Mouse (Mus musculus): ENCODE measurements at regions not wholly inside any gene's neighbourhood (a gene's known extent, or its start where the extent isn't known, plus 50 kb on each side); places are given as distances from the start of the nearest gene placed in this dataset.
"Not testable (repeated sequence)": the region's sequence is repeated elsewhere in the genome, so short reads cannot be mapped to it uniquely, and the experiment has no call there.

DNA sequence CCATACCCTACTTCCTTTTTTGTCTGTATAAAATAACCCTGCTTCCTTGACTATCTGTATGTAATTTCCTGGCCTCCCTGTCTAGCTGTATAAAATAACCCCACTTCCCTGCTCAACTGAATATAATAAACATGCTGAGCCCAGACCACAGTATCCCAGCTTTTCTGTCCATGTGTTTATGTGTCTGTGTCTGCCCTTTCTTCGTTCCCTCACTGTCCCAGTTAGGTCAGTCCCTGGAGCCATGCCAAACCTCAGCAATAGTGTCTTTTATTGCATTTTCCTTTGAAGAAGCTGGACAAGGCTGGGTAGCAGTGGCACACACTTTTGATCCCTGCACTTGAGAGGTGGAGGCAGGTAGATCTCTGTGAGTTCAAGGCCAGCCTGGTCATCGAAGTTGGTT is 198.0 kb upstream of the Tac1 start:
- no peak for ATAC-seq (ENCODE audit: insufficient number of reproducible peaks, insufficient read depth, low FRiP score, low TSS enrichment, low read depth)
- no peak overlapping the region for H3K9ac ChIP-seq
- no peaks in the 10 kb centered on the region for H3K27me3 ChIP-seq
- H3K4me2 ChIP-seq, result no peak overlapping the region
- no peaks in the 10 kb centered on the region for H3K9me3 ChIP-seq
- H3K27ac ChIP-seq, result no peak overlapping the region
- no peaks in the 10 kb centered on the region for H3K36me3 ChIP-seq
- H3K4me3 ChIP-seq, result no peak overlapping the region
- 49% methylated on average over 2 of the region's 2 CpGs for WGBS
- no peaks in the 10 kb centered on the region for H3K4me1 ChIP-seq

DNA sequence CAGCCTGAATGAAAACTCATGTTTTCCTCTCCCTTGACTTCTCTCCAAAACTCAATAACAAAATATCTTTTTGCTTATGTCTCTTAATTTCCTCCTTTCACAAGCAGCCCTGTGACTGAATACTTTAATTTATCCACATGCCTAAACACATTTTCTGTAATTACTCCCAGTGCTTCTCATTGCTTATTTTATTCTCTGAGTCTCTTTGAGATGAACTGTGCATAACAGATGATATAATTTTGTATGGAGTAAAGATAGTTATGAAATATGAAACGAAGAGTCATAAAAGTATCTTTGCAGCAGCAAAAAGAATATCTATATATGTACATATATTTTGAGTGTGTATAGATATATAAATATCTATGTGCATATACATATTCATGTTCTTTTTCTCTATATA is 187.5 kb upstream of the Tac1 start:
- no peak overlapping the region for H3K4me2 ChIP-seq
- WGBS, result 76% methylated on average over 1 of the region's 1 CpGs
- no peak overlapping the region for H3K9ac ChIP-seq
- H3K27ac ChIP-seq, result no peak overlapping the region
- H3K27me3 ChIP-seq, result no peaks in the 10 kb centered on the region
- no peaks in the 10 kb centered on the region for H3K9me3 ChIP-seq
- H3K4me3 ChIP-seq, result no peak overlapping the region
- no peak for ATAC-seq (ENCODE audit: insufficient number of reproducible peaks, insufficient read depth, low FRiP score, low TSS enrichment, low read depth)
- no peaks in the 10 kb centered on the region for H3K4me1 ChIP-seq
- H3K36me3 ChIP-seq, result no peaks in the 10 kb centered on the region

DNA sequence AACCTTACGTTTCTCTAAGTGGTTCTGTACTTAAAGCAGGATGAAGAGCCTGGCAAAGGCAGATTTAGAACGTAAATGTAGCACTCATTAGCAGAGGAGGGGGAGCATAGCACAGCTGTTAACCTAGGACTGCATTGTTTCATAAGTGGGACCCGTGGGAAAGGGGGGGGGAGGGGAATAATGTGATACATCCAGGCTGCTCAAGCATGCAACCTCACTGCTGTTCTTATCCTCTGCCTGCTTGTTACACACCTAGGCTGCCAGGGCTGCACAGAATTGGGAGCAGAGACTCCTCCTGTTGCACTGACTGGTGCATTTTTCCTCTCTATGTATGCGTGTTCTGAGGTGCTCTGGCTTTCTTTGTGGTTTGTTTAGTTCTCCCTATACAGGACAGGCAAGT is 180.1 kb upstream of the Tac1 start:
- no peak overlapping the region for H3K9ac ChIP-seq
- H3K4me3 ChIP-seq, result no peak overlapping the region
- 29% methylated on average over 4 of the region's 4 CpGs for WGBS
- H3K9me3 ChIP-seq, result no peaks in the 10 kb centered on the region
- H3K36me3 ChIP-seq, result no peaks in the 10 kb centered on the region
- H3K27me3 ChIP-seq, result no peaks in the 10 kb centered on the region
- no peak for ATAC-seq (ENCODE audit: insufficient number of reproducible peaks, insufficient read depth, low FRiP score, low TSS enrichment, low read depth)
- H3K4me1 ChIP-seq, result no peaks in the 10 kb centered on the region
- H3K4me2 ChIP-seq, result no peak overlapping the region
- H3K27ac ChIP-seq, result no peak overlapping the region

DNA sequence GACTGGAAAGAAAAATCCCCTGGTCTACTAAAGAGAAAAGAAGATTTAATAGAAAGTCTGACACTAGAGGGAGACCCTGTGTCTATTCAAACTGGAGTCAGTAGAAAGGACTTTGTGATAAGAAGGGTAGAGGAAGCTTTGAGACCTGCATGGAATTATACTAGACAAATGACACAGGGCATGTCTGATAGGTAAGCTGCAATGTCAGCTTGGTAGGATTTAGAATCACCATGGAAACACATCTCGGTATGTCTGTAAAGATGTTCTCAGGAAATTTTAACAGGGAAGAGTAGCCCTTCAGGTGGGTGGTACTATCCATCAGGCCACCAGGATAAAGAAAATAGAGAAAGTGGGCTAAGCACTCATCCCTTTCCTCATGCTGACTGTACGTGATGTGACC is 178.8 kb upstream of the Tac1 start:
- no peaks in the 10 kb centered on the region for H3K4me1 ChIP-seq
- ATAC-seq (ENCODE audit: insufficient number of reproducible peaks, insufficient read depth, low FRiP score, low TSS enrichment, low read depth), result no peak

DNA sequence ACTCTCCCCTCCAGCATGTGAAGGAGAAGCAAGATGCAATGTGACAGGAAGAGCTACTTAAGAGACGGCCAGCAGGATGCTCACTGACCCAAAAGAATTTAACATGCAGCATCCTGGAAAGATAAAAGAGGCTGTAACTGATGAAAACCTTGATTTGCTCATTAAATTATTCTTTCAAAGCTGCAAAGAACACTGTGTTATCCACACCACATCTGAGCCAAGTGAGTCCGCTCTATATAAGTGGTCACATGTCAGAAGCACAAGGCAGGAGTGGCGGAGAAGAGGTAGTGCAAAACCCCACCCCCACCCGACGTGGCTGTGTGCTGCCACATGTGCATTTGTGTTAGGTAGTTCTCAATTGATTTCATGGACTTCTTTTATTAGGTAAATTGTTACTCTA is 176.0 kb upstream of the Tac1 start:
- Histone ChIP-seq H3K4me3 (no peak overlapping the region), H3K36me3 (no peaks in the 10 kb centered on the region), H3K27ac (no peak overlapping the region), H3K4me2 (no peak overlapping the region), H3K9ac (no peak overlapping the region), H3K9me3 (no peaks in the 10 kb centered on the region), H3K4me1 (no peaks in the 10 kb centered on the region), H3K27me3 (no peaks in the 10 kb centered on the region)
- ATAC-seq (ENCODE audit: insufficient number of reproducible peaks, insufficient read depth, low FRiP score, low TSS enrichment, low read depth), result no peak
- 34% methylated on average over 5 of the region's 5 CpGs for WGBS

More for the DNA sequence above, 178.8 kb upstream of the Tac1 start:
- H3K9me3 ChIP-seq, result no peaks in the 10 kb centered on the region
- no peak overlapping the region for H3K4me2 ChIP-seq
- H3K27me3 ChIP-seq, result no peaks in the 10 kb centered on the region
- H3K27ac ChIP-seq, result no peak overlapping the region
- 86% methylated on average over 2 of the region's 2 CpGs for WGBS
- no peak overlapping the region for H3K9ac ChIP-seq
- H3K4me3 ChIP-seq, result no peak overlapping the region
- no peaks in the 10 kb centered on the region for H3K36me3 ChIP-seq

DNA sequence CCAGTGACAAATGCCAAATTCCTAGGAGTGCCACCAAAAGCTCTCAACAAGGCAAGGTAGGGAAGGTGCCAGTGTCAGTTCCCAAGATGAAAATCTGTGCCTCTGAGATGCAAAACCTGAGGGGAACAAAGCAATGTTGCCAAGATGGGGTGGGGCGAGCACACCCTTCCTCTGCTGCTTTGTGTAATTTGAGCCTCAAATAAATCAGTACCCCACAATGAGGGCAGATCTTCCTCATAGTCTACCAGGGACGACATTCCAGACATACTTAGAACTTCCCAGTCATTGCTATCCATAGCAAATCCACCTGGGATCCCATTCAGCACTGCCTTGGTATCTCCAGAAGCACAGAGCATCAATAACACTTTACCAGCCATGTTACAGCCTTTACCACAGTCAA is 129.9 kb upstream of the Tac1 start:
- WGBS, result 45% methylated on average over 2 of the region's 2 CpGs
- Histone ChIP-seq H3K4me2 (no peak overlapping the region), H3K9ac (no peak overlapping the region), H3K4me1 (0 out of 2 replicates have a peak, but pooled peaks cover 3% of the 10 kb centered on the region), H3K36me3 (no peaks in the 10 kb centered on the region), H3K9me3 (no peaks in the 10 kb centered on the region), H3K27me3 (no peaks in the 10 kb centered on the region), H3K4me3 (no peak overlapping the region), H3K27ac (no peak overlapping the region)
- ATAC-seq (ENCODE audit: insufficient number of reproducible peaks, insufficient read depth, low FRiP score, low TSS enrichment, low read depth), result no peak

DNA sequence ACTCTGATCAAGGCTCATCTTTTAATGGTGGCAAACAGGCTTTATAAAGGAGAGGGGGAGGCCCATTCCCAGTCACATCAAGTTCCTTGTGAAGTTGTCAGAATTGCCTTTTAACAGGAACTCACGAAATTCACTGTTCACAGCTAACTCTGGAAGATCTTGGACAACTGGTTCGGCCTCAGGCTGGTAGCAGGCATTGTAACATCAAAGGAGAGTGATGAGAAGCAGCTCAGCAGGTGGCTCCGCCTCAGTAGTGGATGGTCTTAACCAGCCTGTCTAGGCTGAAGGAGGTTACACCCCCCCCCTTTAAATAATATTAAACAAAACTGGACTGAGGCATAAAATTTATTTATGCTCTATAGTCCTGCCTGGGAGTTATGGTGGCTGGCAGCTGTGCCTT is 113.0 kb upstream of the Tac1 start:
- no peak overlapping the region for H3K9ac ChIP-seq
- H3K36me3 ChIP-seq, result no peaks in the 10 kb centered on the region
- H3K4me3 ChIP-seq, result no peak overlapping the region
- no peak for ATAC-seq (ENCODE audit: insufficient number of reproducible peaks, insufficient read depth, low FRiP score, low TSS enrichment, low read depth)
- no peak overlapping the region for H3K4me2 ChIP-seq
- H3K27me3 ChIP-seq, result no peaks in the 10 kb centered on the region
- H3K4me1 ChIP-seq, result no peaks in the 10 kb centered on the region
- H3K9me3 ChIP-seq, result no peaks in the 10 kb centered on the region
- 39% methylated on average over 3 of the region's 3 CpGs for WGBS
- H3K27ac ChIP-seq, result no peak overlapping the region

DNA sequence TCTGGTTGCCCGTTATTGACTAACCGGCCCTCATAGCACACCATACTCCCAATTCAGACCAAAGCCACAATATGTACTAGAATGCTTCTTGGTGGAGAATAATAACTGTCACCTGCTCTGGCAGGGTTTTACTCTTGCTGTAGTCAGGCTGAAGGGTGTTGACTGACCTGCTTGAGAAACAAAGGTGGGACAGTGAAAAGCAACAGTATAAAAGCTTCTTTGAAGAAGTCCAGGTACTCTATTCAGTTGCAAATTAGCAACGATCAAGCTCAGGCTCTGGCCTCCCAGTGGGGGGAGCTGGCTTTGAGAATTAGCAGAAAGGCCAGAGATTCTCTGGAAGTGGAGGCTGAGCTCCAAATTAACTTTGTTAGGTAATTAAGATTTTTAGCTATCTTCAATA is 112.4 kb upstream of the Tac1 start:
- H3K36me3 ChIP-seq; H3K4me3 ChIP-seq; H3K9ac ChIP-seq; H3K9me3 ChIP-seq; H3K27me3 ChIP-seq; H3K4me1 ChIP-seq; H3K4me2 ChIP-seq; ATAC-seq (ENCODE audit: insufficient number of reproducible peaks, insufficient read depth, low FRiP score, low TSS enrichment, low read depth); H3K27ac ChIP-seq: not testable (repeated sequence)
- WGBS, result 69% methylated on average over 3 of the region's 3 CpGs

DNA sequence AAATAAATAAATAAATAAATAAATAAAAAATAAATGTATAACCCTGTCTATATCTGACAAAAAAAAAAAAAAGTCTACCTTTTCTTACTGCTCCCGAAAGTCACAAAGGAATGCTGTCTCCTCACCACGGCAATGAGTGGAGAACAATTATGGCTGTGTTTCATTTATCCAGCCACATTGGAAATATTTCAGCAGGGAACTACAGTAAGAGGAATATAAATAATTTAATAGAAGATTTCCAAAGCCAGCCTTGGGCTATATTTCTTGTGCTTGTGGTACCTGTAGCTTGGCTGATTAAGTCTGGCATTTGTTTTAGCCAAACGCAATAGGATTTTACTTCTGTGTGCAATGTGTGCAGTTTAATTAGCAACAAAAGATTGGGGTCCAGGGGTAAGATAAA is 98.8 kb upstream of the Tac1 start:
- WGBS, result 57% methylated on average over 3 of the region's 3 CpGs
- Histone ChIP-seq H3K9ac (no peak overlapping the region), H3K27me3 (no peaks in the 10 kb centered on the region), H3K4me2 (no peak overlapping the region), H3K27ac (no peak overlapping the region), H3K4me3 (no peak overlapping the region), H3K4me1 (no peaks in the 10 kb centered on the region), H3K9me3 (no peaks in the 10 kb centered on the region), H3K36me3 (no peaks in the 10 kb centered on the region)
- no peak for ATAC-seq (ENCODE audit: insufficient number of reproducible peaks, insufficient read depth, low FRiP score, low TSS enrichment, low read depth)

DNA sequence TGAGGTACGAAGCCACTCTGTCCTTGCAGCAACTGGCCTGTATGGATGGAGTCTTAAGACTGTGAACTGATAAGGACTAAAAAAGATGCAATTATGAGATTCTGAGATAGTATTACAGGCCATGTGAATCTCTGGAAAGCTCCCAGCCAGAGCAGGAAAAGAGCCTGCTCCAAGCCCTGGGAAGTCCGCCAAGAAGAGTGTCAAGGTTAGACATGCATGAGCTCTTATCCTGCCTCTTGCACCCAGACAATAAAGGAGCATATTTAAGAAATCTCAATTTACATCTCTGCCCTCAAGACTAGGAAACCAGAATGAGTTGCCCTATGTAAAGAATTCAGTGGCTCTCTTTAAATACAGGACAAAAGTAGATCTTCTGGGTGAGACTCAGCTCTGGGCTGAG is 90.8 kb upstream of the Tac1 start:
- 72% methylated on average over 2 of the region's 2 CpGs for WGBS
- H3K9ac ChIP-seq, result no peak overlapping the region
- ATAC-seq (ENCODE audit: insufficient number of reproducible peaks, insufficient read depth, low FRiP score, low TSS enrichment, low read depth), result no peak
- H3K27ac ChIP-seq, result no peak overlapping the region
- H3K27me3 ChIP-seq, result no peaks in the 10 kb centered on the region
- no peak overlapping the region for H3K4me2 ChIP-seq
- no peaks in the 10 kb centered on the region for H3K9me3 ChIP-seq
- no peaks in the 10 kb centered on the region for H3K4me1 ChIP-seq
- no peaks in the 10 kb centered on the region for H3K36me3 ChIP-seq
- no peak overlapping the region for H3K4me3 ChIP-seq

DNA sequence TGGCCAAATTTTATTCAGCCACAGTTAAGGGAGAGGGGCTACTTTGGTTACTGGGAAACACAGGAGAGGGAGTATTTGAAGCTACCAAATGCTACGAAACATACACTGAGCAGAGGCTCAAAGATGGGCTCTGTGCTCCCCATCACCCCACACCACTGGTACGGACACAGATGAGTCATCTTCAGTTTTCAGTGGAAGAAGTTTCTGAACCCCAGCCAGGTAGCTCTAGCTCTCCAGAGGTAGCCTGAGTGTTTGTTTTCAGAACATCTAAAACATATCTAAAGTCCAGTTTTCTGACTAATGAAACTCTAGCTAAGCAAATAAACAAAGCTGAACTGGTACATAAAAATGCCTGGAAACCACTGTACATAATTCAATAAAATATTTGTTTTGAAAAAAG is 90.3 kb upstream of the Tac1 start:
- H3K4me1 ChIP-seq, result no peaks in the 10 kb centered on the region
- no peaks in the 10 kb centered on the region for H3K27me3 ChIP-seq
- ATAC-seq (ENCODE audit: insufficient number of reproducible peaks, insufficient read depth, low FRiP score, low TSS enrichment, low read depth), result no peak
- no peak overlapping the region for H3K27ac ChIP-seq
- H3K9me3 ChIP-seq, result no peaks in the 10 kb centered on the region
- H3K4me2 ChIP-seq, result no peak overlapping the region
- WGBS, result 74% methylated on average over 2 of the region's 2 CpGs
- no peak overlapping the region for H3K4me3 ChIP-seq
- no peaks in the 10 kb centered on the region for H3K36me3 ChIP-seq
- no peak overlapping the region for H3K9ac ChIP-seq

DNA sequence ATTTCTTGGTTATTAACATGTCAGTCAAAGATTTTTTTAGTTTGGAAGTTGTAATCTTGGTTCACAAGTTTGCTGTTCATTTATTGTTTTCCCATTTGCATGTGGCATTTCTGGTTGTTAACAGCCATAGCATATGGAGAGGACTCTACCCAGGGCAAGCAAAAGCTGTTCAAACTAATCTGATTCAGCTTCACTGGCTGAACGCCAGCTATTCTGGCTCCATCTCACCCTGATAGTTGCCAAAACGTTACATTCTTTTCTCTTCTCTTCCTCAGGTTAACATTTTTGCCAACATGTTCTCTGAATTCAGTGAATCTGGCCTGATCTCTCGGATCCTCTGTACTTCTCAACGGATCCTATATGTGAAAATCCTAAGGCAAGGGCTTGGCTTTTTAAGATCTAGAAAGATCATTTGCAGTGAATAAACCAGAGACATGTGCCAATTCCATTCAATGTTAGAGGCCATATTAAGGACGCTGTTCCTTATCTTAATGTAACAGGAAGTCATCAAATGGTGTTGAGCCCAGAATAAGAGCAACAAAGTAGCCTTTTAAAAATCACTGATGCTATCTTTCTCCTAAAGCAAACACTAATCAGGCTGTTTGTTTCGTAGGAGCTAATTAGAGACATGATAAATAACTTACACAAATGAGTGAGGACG is 82.2 kb upstream of the Tac1 start:
- Histone ChIP-seq H3K9ac (no peak overlapping the region), H3K4me1 (peaks cover 12% of the 10 kb centered on the region), H3K9me3 (no peaks in the 10 kb centered on the region), H3K27me3 (no peaks in the 10 kb centered on the region), H3K27ac (no peak overlapping the region), H3K36me3 (no peaks in the 10 kb centered on the region), H3K4me2 (no peak overlapping the region), H3K4me3 (no peak overlapping the region)
- ATAC-seq (ENCODE audit: insufficient number of reproducible peaks, insufficient read depth, low FRiP score, low TSS enrichment, low read depth), result no peak
- WGBS, result 37% methylated on average over 7 of the region's 7 CpGs

DNA sequence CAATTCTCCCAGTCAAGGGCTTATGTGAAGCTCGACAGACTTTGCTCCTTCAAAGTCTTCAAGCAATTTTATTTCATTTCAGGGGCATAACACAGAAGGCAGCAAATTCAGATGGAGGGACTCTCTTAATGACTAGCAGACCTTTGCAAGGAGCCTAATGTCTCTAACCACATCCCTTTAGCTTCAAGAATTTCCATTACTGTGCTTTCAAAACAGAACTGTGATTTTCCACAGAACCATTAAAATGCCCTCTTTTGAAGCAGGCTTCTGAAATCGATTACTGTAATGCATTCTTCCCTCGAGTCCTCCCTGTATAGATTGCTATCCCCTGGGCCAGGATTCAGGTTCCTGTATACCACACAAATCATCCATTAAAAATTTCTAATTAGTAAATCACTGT is 80.9 kb upstream of the Tac1 start:
- H3K36me3 ChIP-seq, result no peaks in the 10 kb centered on the region
- WGBS, result 20% methylated on average over 3 of the region's 3 CpGs
- no peak for ATAC-seq (ENCODE audit: insufficient number of reproducible peaks, insufficient read depth, low FRiP score, low TSS enrichment, low read depth)
- peaks cover 12% of the 10 kb centered on the region for H3K4me1 ChIP-seq
- H3K9ac ChIP-seq, result no peak overlapping the region
- no peaks in the 10 kb centered on the region for H3K9me3 ChIP-seq
- 0 out of 2 replicates have a peak overlapping the region, but pooled peaks have one; percentile 28 for H3K27ac ChIP-seq
- no peaks in the 10 kb centered on the region for H3K27me3 ChIP-seq
- no peak overlapping the region for H3K4me3 ChIP-seq
- H3K4me2 ChIP-seq, result no peak overlapping the region

All from embryonic facial prominence, embryonic 13.5 days (tissue).